Mouse (Mus musculus) lung, postnatal 14 days (tissue): ENCODE measurements at regions not wholly inside any gene's neighbourhood (a gene's known extent, or its start where the extent isn't known, plus 50 kb on each side); places are given as distances from the start of the nearest gene placed in this dataset.

ENCODE experiments used
- DNase-seq: peaks from one replicate; pipeline ENCODE4 v3.0.0; 2021

GRCm38 (mm10) chr4:48889074-48889592 is 169.9 kb upstream of the Plppr1 start:
- no peak for DNase-seq

- no peak for DNase-seq
These were observed 154.5 kb upstream of the Plppr1 start for GRCm38 (mm10) chr4:48904551-48904950.

GRCm38 (mm10) chr4:48905196-48905867 is 153.7 kb upstream of the Plppr1 start:
- DNase-seq, result no peak

GRCm38 (mm10) chr4:48909161-48909560 is 149.9 kb upstream of the Plppr1 start:
- no peak for DNase-seq

GRCm38 (mm10) chr4:48913301-48913700 is 145.8 kb upstream of the Plppr1 start:
- DNase-seq, result no peak

- DNase-seq, result no peak
These were observed 134.3 kb upstream of the Plppr1 start for GRCm38 (mm10) chr4:48924576-48925459.

- no peak for DNase-seq
These were observed 120.7 kb upstream of the Plppr1 start for GRCm38 (mm10) chr4:48938420-48938819.

GRCm38 (mm10) chr4:48938892-48939291 is 120.2 kb upstream of the Plppr1 start:
- no peak for DNase-seq

- DNase-seq, result no peak
These were observed 113.7 kb upstream of the Plppr1 start for GRCm38 (mm10) chr4:48945266-48945818.

- DNase-seq, result no peak
These were observed 106.1 kb upstream of the Plppr1 start for GRCm38 (mm10) chr4:48952965-48953364.

GRCm38 (mm10) chr4:48975810-48976209 is 83.3 kb upstream of the Plppr1 start:
- DNase-seq, result no peak

GRCm38 (mm10) chr4:48992021-48992420 is 67.1 kb upstream of the Plppr1 start:
- no peak for DNase-seq
